Mouse (Mus musculus) neural tube, embryonic 14.5 days (tissue): Measurements from ENCODE around the gene Anapc7. TPM values are rescaled to one million over a fixed set of nuclear protein-coding genes. Genes with fewer than 3 reads are reported as not detected.

ENCODE experiments used
- ATAC-seq: fragments of 200-750 bp; cut with Nextera tagmentation; 2 replicates; pipeline ENCODE4 v1.8.0; 2017; ENCODE audit warnings: low read depth, mild to moderate bottlenecking, moderate TSS enrichment, moderate library complexity
- H3K27ac ChIP-seq: fragments of 300-500 bp; sonication (generic); 2 replicates; pipeline ENCODE4 v1.5.1; 2014; ENCODE audit warnings: low read depth, mild to moderate bottlenecking, control low read depth, low read length, moderate library complexity, mixed read lengths
- H3K27me3 ChIP-seq: fragments of 300-500 bp; sonication (generic); 2 replicates; pipeline ENCODE4 v1.6.1; 2014; ENCODE audit warnings: low read length; ENCODE audit not compliant: control insufficient read depth, insufficient read depth
- H3K36me3 ChIP-seq: fragments of 300-500 bp; sonication (generic); 2 replicates; pipeline ENCODE4 v1.6.1; 2014; ENCODE audit warnings: low read length, mixed read lengths; ENCODE audit not compliant: control insufficient read depth, insufficient read depth
- H3K4me1 ChIP-seq: fragments of 300-500 bp; sonication (generic); 2 replicates; pipeline ENCODE4 v1.6.1; 2014; ENCODE audit warnings: low read length; ENCODE audit not compliant: control insufficient read depth, insufficient read depth
- H3K4me2 ChIP-seq: fragments of 300-500 bp; sonication (generic); 2 replicates; pipeline ENCODE4 v1.6.1; 2014; ENCODE audit warnings: mild to moderate bottlenecking, low read depth, low read length, control low read depth
- H3K4me3 ChIP-seq: fragments of 300-500 bp; sonication (generic); 2 replicates; pipeline ENCODE4 v1.5.1; 2014; ENCODE audit warnings: low read depth, low read length, control low read depth, mixed read lengths
- H3K9ac ChIP-seq: fragments of 300-500 bp; sonication (generic); replicated peaks from 2 replicates; pipeline ENCODE4 v1.6.1; 2014; ENCODE audit warnings: low read depth, mild to moderate bottlenecking, control low read depth, low read length, mixed read lengths
- H3K9me3 ChIP-seq: fragments of 300-500 bp; sonication (generic); 2 replicates; pipeline ENCODE4 v1.6.1; 2016; ENCODE audit warnings: low read length; ENCODE audit not compliant: control insufficient read depth
- WGBS: fragments of 180-500 bp; shearing (Covaris S2); extraction: QIAGEN DNeasy Blood & Tissue Kit; methylation state at CpG from one replicate; pipeline ENCODE4 v1.1.7; 2014; 5-methylcytosine and 5-hydroxymethylcytosine counted together
- polyA plus RNA-seq: library from polyadenylated mRNA; unstranded; fragments of >200 nt; fragmentation: Nextera tagmentation; extraction: Ambion mirVana; gene quantifications from 2 replicates; pipeline ENCODE4 v1.2.1, GENCODE M21; 2014

Gene Anapc7
- polyA plus RNA-seq, 1 experiment from 2014 or later: 33.4 TPM

GRCm38 (mm10) chr5:122391178-122391785 is 30.2 kb upstream of the Anapc7 start:
- Histone ChIP-seq H3K4me3 (peak overlapping the region; percentile 58), H3K9me3 (no peaks in the 10 kb centered on the region), H3K9ac (peak overlapping the region; percentile 72; the same call in 1 of the 2 replicates), H3K27ac (no peak overlapping the region), H3K27me3 (no peaks in the 10 kb centered on the region), H3K4me1 (peaks cover 8% of the 10 kb centered on the region), H3K4me2 (peak overlapping the region; percentile 15; the same call in 1 of the 2 replicates), H3K36me3 (no peaks in the 10 kb centered on the region)
- 53% methylated on average over 15 of the region's 16 CpGs for WGBS
- ATAC-seq: peak; percentile 13; the same call in 1 of the 2 replicates

GRCm38 (mm10) chr5:122391786-122392180 is 29.7 kb upstream of the Anapc7 start, which contains the start of gene Arpc3:
TSS of gene Arpc3 (plus strand) at chr5:122391878.
- peak within 1 kb of the TSS; percentile 58 for H3K4me3 ChIP-seq
- peaks cover 8% of the 10 kb centered on the region for H3K4me1 ChIP-seq
- peak within 1 kb of the TSS; percentile 72 for H3K9ac ChIP-seq
- no peaks in the 10 kb centered on the region for H3K9me3 ChIP-seq
- H3K36me3 ChIP-seq: no peaks in the 10 kb centered on the region
- peak; percentile 87; the same call in 1 of the 2 replicates for ATAC-seq
- H3K4me2 ChIP-seq: peak within 1 kb of the TSS; percentile 82
- no peaks in the 10 kb centered on the region for H3K27me3 ChIP-seq
- H3K27ac ChIP-seq: peak within 1 kb of the TSS; percentile 16; the same call in 1 of the 2 replicates
- WGBS: under 1% methylated on average over 39 of the region's 39 CpGs

GRCm38 (mm10) chr5:122392227-122393004 is 29.1 kb upstream of the Anapc7 start:
- H3K4me1 ChIP-seq: peaks cover 8% of the 10 kb centered on the region
- H3K36me3 ChIP-seq: no peaks in the 10 kb centered on the region
- H3K9me3 ChIP-seq: no peaks in the 10 kb centered on the region
- H3K9ac ChIP-seq: peak overlapping the region; percentile 72
- peak overlapping the region; percentile 58 for H3K4me3 ChIP-seq
- peak overlapping the region; percentile 82 for H3K4me2 ChIP-seq
- peak; percentile 22; the same call in 1 of the 2 replicates for ATAC-seq
- peak overlapping the region; percentile 16; the same call in 1 of the 2 replicates for H3K27ac ChIP-seq
- no peaks in the 10 kb centered on the region for H3K27me3 ChIP-seq
- 17% methylated on average over 19 of the region's 19 CpGs for WGBS

- no peaks in the 10 kb centered on the region for H3K9me3 ChIP-seq
- peaks cover 8% of the 10 kb centered on the region for H3K4me1 ChIP-seq
- WGBS: 44% methylated on average over 2 of the region's 2 CpGs
- no peak overlapping the region for H3K27ac ChIP-seq
- H3K4me2 ChIP-seq: no peak overlapping the region
- ATAC-seq: no peak
- no peak overlapping the region for H3K4me3 ChIP-seq
- no peaks in the 10 kb centered on the region for H3K27me3 ChIP-seq
- H3K9ac ChIP-seq: no peak overlapping the region
- H3K36me3 ChIP-seq: peaks cover 8% of the 10 kb centered on the region
Measured at GRCm38 (mm10) chr5:122393887-122394286, 27.6 kb upstream of the Anapc7 start.

- WGBS: 94% methylated on average over 10 of the region's 10 CpGs
- H3K9me3 ChIP-seq: no peaks in the 10 kb centered on the region
Measured at GRCm38 (mm10) chr5:122396791-122397190, 24.7 kb upstream of the Anapc7 start.

GRCm38 (mm10) chr5:122397495-122397894 is 24.0 kb upstream of the Anapc7 start:
- no peaks in the 10 kb centered on the region for H3K9me3 ChIP-seq
- WGBS: 93% methylated on average over 8 of the region's 8 CpGs
- no peak for ATAC-seq
- no peak overlapping the region for H3K27ac ChIP-seq
- no peaks in the 10 kb centered on the region for H3K27me3 ChIP-seq
- H3K36me3 ChIP-seq: peaks cover 29% of the 10 kb centered on the region
- H3K9ac ChIP-seq: 0 out of 2 replicates have a peak overlapping the region, but pooled peaks have one; percentile 25
- no peak overlapping the region for H3K4me2 ChIP-seq
- peaks cover 6% of the 10 kb centered on the region for H3K4me1 ChIP-seq
- H3K4me3 ChIP-seq: no peak overlapping the region

More at GRCm38 (mm10) chr5:122396791-122397190, 24.7 kb upstream of the Anapc7 start:
- Histone ChIP-seq H3K4me3 (no peak overlapping the region), H3K4me2 (no peak overlapping the region), H3K4me1 (peaks cover 8% of the 10 kb centered on the region), H3K9ac (no peak overlapping the region), H3K36me3 (peaks cover 22% of the 10 kb centered on the region), H3K27ac (no peak overlapping the region), H3K27me3 (no peaks in the 10 kb centered on the region)
- no peak for ATAC-seq

- ATAC-seq: no peak
- WGBS: 91% methylated on average over 8 of the region's 8 CpGs
- peaks cover 53% of the 10 kb centered on the region for H3K36me3 ChIP-seq
Measured at GRCm38 (mm10) chr5:122399871-122400270, 21.6 kb upstream of the Anapc7 start.

GRCm38 (mm10) chr5:122400628-122401302 is 20.7 kb upstream of the Anapc7 start:
- Histone ChIP-seq H3K4me1 (no peaks in the 10 kb centered on the region), H3K4me3 (no peak overlapping the region), H3K4me2 (no peak overlapping the region), H3K36me3 (peaks cover 60% of the 10 kb centered on the region), H3K27ac (no peak overlapping the region), H3K9me3 (no peaks in the 10 kb centered on the region), H3K27me3 (no peaks in the 10 kb centered on the region), H3K9ac (no peak overlapping the region)
- no peak for ATAC-seq
- WGBS: 88% methylated on average over 18 of the region's 18 CpGs

More at GRCm38 (mm10) chr5:122399871-122400270, 21.6 kb upstream of the Anapc7 start:
- Histone ChIP-seq H3K9me3 (no peaks in the 10 kb centered on the region), H3K4me1 (no peaks in the 10 kb centered on the region), H3K4me3 (no peak overlapping the region), H3K9ac (no peak overlapping the region), H3K4me2 (no peak overlapping the region), H3K27me3 (no peaks in the 10 kb centered on the region), H3K27ac (no peak overlapping the region)
